Mouse (Mus musculus): ENCODE data around the gene Lrrc4c. TPM values are rescaled to one million over a fixed set of nuclear protein-coding genes. Genes with fewer than 3 reads are reported as not detected.

Lrrc4c gene
- polyA plus RNA-seq, 1 experiment from 2014 or later: 24.2 TPM

GRCm38 (mm10) chr2:97524256-97524922 is 1206.4 kb downstream of the Lrrc4c start:
- H3K4me1 ChIP-seq (replicated peaks): 0 out of 2 replicates have a peak, but pooled peaks cover 8% of the 10 kb centered on the region
- ATAC-seq (ENCODE audit: low read depth): no peak

GRCm38 (mm10) chr2:97525107-97525506 is 1207.1 kb downstream of the Lrrc4c start:
- 0 out of 2 replicates have a peak, but pooled peaks cover 8% of the 10 kb centered on the region for H3K4me1 ChIP-seq (replicated peaks)
- WGBS: 92% methylated on average over 2 of the region's 2 CpGs
- H3K4me2 ChIP-seq: no peak overlapping the region
- H3K27me3 ChIP-seq: no peaks in the 10 kb centered on the region
- no peak overlapping the region for H3K9ac ChIP-seq
- no peaks in the 10 kb centered on the region for H3K36me3 ChIP-seq
- no peaks in the 10 kb centered on the region for H3K9me3 ChIP-seq
- no peak overlapping the region for H3K4me3 ChIP-seq
- H3K27ac ChIP-seq (replicated peaks): no peak overlapping the region
- no peak for ATAC-seq (ENCODE audit: low read depth)

More at GRCm38 (mm10) chr2:97524256-97524922, 1206.4 kb downstream of the Lrrc4c start:
- Histone ChIP-seq H3K9ac (no peak overlapping the region), H3K4me2 (no peak overlapping the region), H3K4me3 (no peak overlapping the region), H3K27me3 (no peaks in the 10 kb centered on the region), H3K36me3 (no peaks in the 10 kb centered on the region), H3K27ac (replicated peaks) (no peak overlapping the region), H3K9me3 (no peaks in the 10 kb centered on the region)
- WGBS: 47% methylated on average over 2 of the region's 2 CpGs

GRCm38 (mm10) chr2:97530622-97531021 is 1212.7 kb downstream of the Lrrc4c start:
- Histone ChIP-seq H3K4me3 (no peak overlapping the region), H3K4me1 (replicated peaks) (no peaks in the 10 kb centered on the region; the same call in 1 of the 2 replicates), H3K9ac (no peak overlapping the region), H3K4me2 (no peak overlapping the region), H3K27ac (replicated peaks) (no peak overlapping the region), H3K27me3 (no peaks in the 10 kb centered on the region), H3K36me3 (no peaks in the 10 kb centered on the region), H3K9me3 (no peaks in the 10 kb centered on the region)
- WGBS: 63% methylated on average over 4 of the region's 4 CpGs
- ATAC-seq (ENCODE audit: low read depth): no peak

- Histone ChIP-seq H3K27me3 (no peaks in the 10 kb centered on the region), H3K9me3 (no peaks in the 10 kb centered on the region), H3K4me2 (no peak overlapping the region), H3K36me3 (no peaks in the 10 kb centered on the region), H3K4me1 (replicated peaks) (peaks cover 22% of the 10 kb centered on the region), H3K9ac (no peak overlapping the region), H3K4me3 (no peak overlapping the region), H3K27ac (replicated peaks) (peak overlapping the region; percentile 77)
- peak; percentile 84 for ATAC-seq (ENCODE audit: low read depth)
- WGBS: 46% methylated on average over 10 of the region's 10 CpGs
Measured at GRCm38 (mm10) chr2:97543691-97544672, 1226.0 kb downstream of the Lrrc4c start.

GRCm38 (mm10) chr2:97544673-97545071 is 1226.7 kb downstream of the Lrrc4c start:
- peak overlapping the region; percentile 77 for H3K27ac ChIP-seq (replicated peaks)

GRCm38 (mm10) chr2:97545946-97546345 is 1228.0 kb downstream of the Lrrc4c start:
- 90% methylated on average over 1 of the region's 1 CpGs for WGBS
- no peaks in the 10 kb centered on the region for H3K36me3 ChIP-seq
- H3K27ac ChIP-seq (replicated peaks): no peak overlapping the region
- no peaks in the 10 kb centered on the region for H3K27me3 ChIP-seq
- H3K4me3 ChIP-seq: no peak overlapping the region
- peaks cover 22% of the 10 kb centered on the region for H3K4me1 ChIP-seq (replicated peaks)
- H3K9ac ChIP-seq: no peak overlapping the region
- H3K4me2 ChIP-seq: no peak overlapping the region
- ATAC-seq (ENCODE audit: low read depth): no peak
- H3K9me3 ChIP-seq: no peaks in the 10 kb centered on the region

More at GRCm38 (mm10) chr2:97544673-97545071, 1226.7 kb downstream of the Lrrc4c start:
- peaks cover 22% of the 10 kb centered on the region for H3K4me1 ChIP-seq (replicated peaks)
- H3K9me3 ChIP-seq: no peaks in the 10 kb centered on the region
- no peak overlapping the region for H3K9ac ChIP-seq
- H3K36me3 ChIP-seq: no peaks in the 10 kb centered on the region
- H3K27me3 ChIP-seq: no peaks in the 10 kb centered on the region
- ATAC-seq (ENCODE audit: low read depth): peak; percentile 70
- H3K4me3 ChIP-seq: no peak overlapping the region
- H3K4me2 ChIP-seq: no peak overlapping the region

- Histone ChIP-seq H3K9ac (no peak overlapping the region), H3K27ac (replicated peaks) (no peak overlapping the region), H3K4me1 (replicated peaks) (no peaks in the 10 kb centered on the region), H3K4me3 (no peak overlapping the region), H3K27me3 (no peaks in the 10 kb centered on the region), H3K36me3 (no peaks in the 10 kb centered on the region), H3K4me2 (no peak overlapping the region), H3K9me3 (no peaks in the 10 kb centered on the region)
- ATAC-seq (ENCODE audit: low read depth): no peak
- WGBS: 60% methylated on average over 2 of the region's 2 CpGs
Measured at GRCm38 (mm10) chr2:97564509-97564908, 1246.5 kb downstream of the Lrrc4c start.

GRCm38 (mm10) chr2:97568954-97569353 is 1251.0 kb downstream of the Lrrc4c start:
- H3K4me2 ChIP-seq: no peak overlapping the region

GRCm38 (mm10) chr2:97574921-97575320 is 1257.0 kb downstream of the Lrrc4c start:
- no peaks in the 10 kb centered on the region for H3K9me3 ChIP-seq
- no peak overlapping the region for H3K27ac ChIP-seq (replicated peaks)
- H3K4me1 ChIP-seq (replicated peaks): no peaks in the 10 kb centered on the region
- H3K4me3 ChIP-seq: no peak overlapping the region
- no peak overlapping the region for H3K4me2 ChIP-seq
- H3K27me3 ChIP-seq: no peaks in the 10 kb centered on the region
- no peak overlapping the region for H3K9ac ChIP-seq
- H3K36me3 ChIP-seq: no peaks in the 10 kb centered on the region
- ATAC-seq (ENCODE audit: low read depth): no peak

More at GRCm38 (mm10) chr2:97568954-97569353, 1251.0 kb downstream of the Lrrc4c start:
- Histone ChIP-seq H3K4me1 (replicated peaks) (no peaks in the 10 kb centered on the region), H3K27me3 (no peaks in the 10 kb centered on the region), H3K27ac (replicated peaks) (no peak overlapping the region), H3K9ac (no peak overlapping the region), H3K9me3 (no peaks in the 10 kb centered on the region), H3K4me3 (no peak overlapping the region), H3K36me3 (no peaks in the 10 kb centered on the region)
- WGBS: 86% methylated on average over 2 of the region's 2 CpGs
- ATAC-seq (ENCODE audit: low read depth): no peak

- ATAC-seq (ENCODE audit: low read depth): no peak
- Histone ChIP-seq H3K4me2 (no peak overlapping the region), H3K4me1 (replicated peaks) (no peaks in the 10 kb centered on the region), H3K27ac (replicated peaks) (no peak overlapping the region), H3K9ac (no peak overlapping the region), H3K9me3 (no peaks in the 10 kb centered on the region), H3K36me3 (no peaks in the 10 kb centered on the region), H3K27me3 (no peaks in the 10 kb centered on the region), H3K4me3 (no peak overlapping the region)
- WGBS: 39% methylated on average over 2 of the region's 2 CpGs
Measured at GRCm38 (mm10) chr2:97581132-97581531, 1263.2 kb downstream of the Lrrc4c start.

GRCm38 (mm10) chr2:97586322-97586721 is 1268.4 kb downstream of the Lrrc4c start:
- H3K27me3 ChIP-seq: no peaks in the 10 kb centered on the region
- H3K27ac ChIP-seq (replicated peaks): no peak overlapping the region
- 87% methylated on average over 3 of the region's 3 CpGs for WGBS
- H3K9me3 ChIP-seq: no peaks in the 10 kb centered on the region
- H3K36me3 ChIP-seq: no peaks in the 10 kb centered on the region
- no peaks in the 10 kb centered on the region for H3K4me1 ChIP-seq (replicated peaks)
- no peak for ATAC-seq (ENCODE audit: low read depth)
- H3K9ac ChIP-seq: no peak overlapping the region
- no peak overlapping the region for H3K4me3 ChIP-seq
- H3K4me2 ChIP-seq: no peak overlapping the region

- WGBS: 90% methylated on average over 3 of the region's 3 CpGs
Measured at GRCm38 (mm10) chr2:97590563-97590962, 1272.6 kb downstream of the Lrrc4c start.

More at GRCm38 (mm10) chr2:97590563-97590962, 1272.6 kb downstream of the Lrrc4c start:
- no peak for ATAC-seq (ENCODE audit: low read depth)
- H3K9ac ChIP-seq: no peak overlapping the region
- H3K4me2 ChIP-seq: no peak overlapping the region
- no peaks in the 10 kb centered on the region for H3K36me3 ChIP-seq
- no peaks in the 10 kb centered on the region for H3K4me1 ChIP-seq (replicated peaks)
- H3K27ac ChIP-seq (replicated peaks): no peak overlapping the region
- H3K27me3 ChIP-seq: no peaks in the 10 kb centered on the region
- H3K9me3 ChIP-seq: no peaks in the 10 kb centered on the region
- H3K4me3 ChIP-seq: no peak overlapping the region
